Mouse (Mus musculus) MEL (cell line): ENCODE measurements around the gene Gdf1. TPM values are rescaled to one million over a fixed set of nuclear protein-coding genes. Genes with fewer than 3 reads are reported as not detected.
A peak's percentile ranks its signal among the peaks of the same experiment; 100 is the strongest.

Source experiments
- DNase-seq: peaks from one replicate; pipeline ENCODE4 v3.0.0; 2011; ENCODE audit warnings: low read depth, low spot score
- H3K27ac ChIP-seq: 2 replicates; pipeline ENCODE4 v1.5.1; 2012; ENCODE audit warnings: low read depth, mild to moderate bottlenecking, control low read depth, low read length, moderate library complexity; ENCODE audit not compliant: control insufficient read depth
- H3K27me3 ChIP-seq, 2 experiments: fragments of 150-350 bp in 1 of 2; sonication (generic) in 1 of 2; 2 replicates each; pipeline ENCODE4 v1.6.1; 2012; ENCODE audit warnings: low read length in 2 of 2, mild to moderate bottlenecking in 2 of 2, improper control_type of control experiment in 1 of 2, moderate library complexity in 1 of 2; ENCODE audit not compliant: insufficient read depth in 2 of 2, control insufficient read depth in 1 of 2
- H3K36me3 ChIP-seq, 2 experiments: 2 replicates each; pipeline ENCODE4 v1.6.1; 2012 to 2014; ENCODE audit warnings: low read length in 2 of 2, improper control_type of control experiment in 1 of 2, inconsistent platforms in 1 of 2, mild to moderate bottlenecking in 1 of 2; ENCODE audit not compliant: insufficient read depth in 2 of 2, control insufficient read depth in 1 of 2
- H3K4me1 ChIP-seq, 2 experiments: fragments of 150-350 bp in 1 of 2; sonication (generic) in 1 of 2; 2 replicates each; pipeline ENCODE4 v1.6.1; 2012; ENCODE audit warnings: low read length in 2 of 2, improper control_type of control experiment in 1 of 2, mild to moderate bottlenecking in 1 of 2; ENCODE audit not compliant: insufficient read depth in 2 of 2, control insufficient read depth in 1 of 2
- H3K4me3 ChIP-seq, 2 experiments: fragments of 150-350 bp in 1 of 2; sonication (generic) in 1 of 2; 2 replicates each; pipeline ENCODE4 v1.5.1; 2012; ENCODE audit warnings: low read depth in 2 of 2, low read length in 2 of 2, mild to moderate bottlenecking in 2 of 2, moderate library complexity in 2 of 2, control low read depth in 1 of 2, improper control_type of control experiment in 1 of 2; ENCODE audit not compliant: control insufficient read depth in 1 of 2, insufficient read depth in 1 of 2
- H3K79me2 ChIP-seq: 2 replicates; pipeline ENCODE4 v1.6.1; 2012; ENCODE audit warnings: mild to moderate bottlenecking, low read length, moderate library complexity; ENCODE audit not compliant: control insufficient read depth, poor library complexity, insufficient read depth
- H3K9ac ChIP-seq: 2 replicates; pipeline ENCODE4 v1.6.1; 2012; ENCODE audit warnings: low read depth, mild to moderate bottlenecking, control low read depth, low read length, moderate library complexity; ENCODE audit not compliant: control insufficient read depth, poor library complexity, severe bottlenecking
- H3K9me3 ChIP-seq: fragments of 150-350 bp; sonication (generic); replicated peaks from 2 replicates; pipeline ENCODE4 v1.6.1; 2012; ENCODE audit warnings: mild to moderate bottlenecking, low read length, improper control_type of control experiment, moderate library complexity; ENCODE audit not compliant: insufficient read depth
- BHLHE40 ChIP-seq: IDR thresholded peaks from 2 replicates; pipeline ENCODE4 v1.6.1; 2012; ENCODE audit warnings: low read depth, mild to moderate bottlenecking, inconsistent platforms, low read length, improper control_type of control experiment, borderline replicate concordance
- CHD1 ChIP-seq: IDR thresholded peaks from 2 replicates; pipeline ENCODE4 v1.6.1; 2012; ENCODE audit warnings: low read depth, mild to moderate bottlenecking, inconsistent platforms, low read length, improper control_type of control experiment
- CHD2 ChIP-seq: IDR thresholded peaks from 2 replicates; pipeline ENCODE4 v1.6.1; 2011; ENCODE audit warnings: low read length, improper control_type of control experiment
- CTCF ChIP-seq, 3 experiments: IDR thresholded peaks in 2 of 3; conservative IDR thresholded peaks in 1 of 3; 2 replicates each; pipeline ENCODE4 v1.5.1; 2011 to 2012; ENCODE audit warnings: low read length in 3 of 3, low read depth in 2 of 3, mild to moderate bottlenecking in 2 of 3, improper control_type of control experiment in 1 of 3, inconsistent platforms in 1 of 3, mixed read lengths in 1 of 3, moderate library complexity in 1 of 3; ENCODE audit not compliant: control insufficient read depth in 1 of 3, insufficient read depth in 1 of 3, poor library complexity in 1 of 3, severe bottlenecking in 1 of 3
- ELF1 ChIP-seq: IDR thresholded peaks from 2 replicates; pipeline ENCODE4 v1.6.1; 2014; ENCODE audit warnings: low read depth, mild to moderate bottlenecking, inconsistent platforms, low read length, improper control_type of control experiment, moderate library complexity
- EP300 ChIP-seq, 2 experiments: IDR thresholded peaks; 2 replicates each; pipeline ENCODE4 v1.6.1; 2011; ENCODE audit warnings: improper control_type of control experiment in 2 of 2, low read length in 2 of 2, low read depth in 1 of 2, mild to moderate bottlenecking in 1 of 2
- ETS1 ChIP-seq: IDR thresholded peaks from 2 replicates; pipeline ENCODE4 v1.6.1; 2012; ENCODE audit warnings: low read depth, mild to moderate bottlenecking, inconsistent platforms, low read length, improper control_type of control experiment, moderate library complexity
- GABPA ChIP-seq: IDR thresholded peaks from 2 replicates; pipeline ENCODE4 v1.6.1; 2012; ENCODE audit warnings: low read depth, mild to moderate bottlenecking, inconsistent platforms, low read length, improper control_type of control experiment, moderate library complexity
- GATA1 ChIP-seq: IDR thresholded peaks from 2 replicates; pipeline ENCODE4 v1.6.1; 2011; ENCODE audit warnings: low read depth, low read length, improper control_type of control experiment
- JUND ChIP-seq: IDR thresholded peaks from 2 replicates; pipeline ENCODE4 v1.6.1; 2011; ENCODE audit warnings: low read depth, mild to moderate bottlenecking, improper control_type of control experiment, low read length
- KAT2A ChIP-seq: conservative IDR thresholded peaks from 2 replicates; pipeline ENCODE4 v1.6.1; 2012; ENCODE audit warnings: low read depth, low read length, improper control_type of control experiment, inconsistent platforms
- MAX ChIP-seq: IDR thresholded peaks from 2 replicates; pipeline ENCODE4 v1.6.1; 2011; ENCODE audit warnings: low read length, improper control_type of control experiment
- MAZ ChIP-seq: IDR thresholded peaks from 2 replicates; pipeline ENCODE4 v1.6.1; 2012; ENCODE audit warnings: low read depth, mild to moderate bottlenecking, inconsistent platforms, low read length, improper control_type of control experiment
- MEF2A ChIP-seq: IDR thresholded peaks from 2 replicates; pipeline ENCODE4 v1.6.1; 2014; ENCODE audit warnings: low read depth, mild to moderate bottlenecking, inconsistent platforms, low read length, improper control_type of control experiment; ENCODE audit not compliant: poor library complexity, insufficient replicate concordance, severe bottlenecking; ENCODE audit errors: extremely low read depth
- MXI1 ChIP-seq: IDR thresholded peaks from 2 replicates; pipeline ENCODE4 v1.6.1; 2011; ENCODE audit warnings: mild to moderate bottlenecking, low read depth, low read length, improper control_type of control experiment
- MYB ChIP-seq: IDR thresholded peaks from 2 replicates; pipeline ENCODE4 v1.6.1; 2011; ENCODE audit warnings: mild to moderate bottlenecking, low read depth, low read length, improper control_type of control experiment
- MYC ChIP-seq: IDR thresholded peaks from 2 replicates; pipeline ENCODE4 v1.6.1; 2011; ENCODE audit warnings: low read depth, mild to moderate bottlenecking, low read length, improper control_type of control experiment, moderate library complexity
- NELFE ChIP-seq: IDR thresholded peaks from 2 replicates; pipeline ENCODE4 v1.6.1; 2011; ENCODE audit warnings: low read depth, low read length, improper control_type of control experiment
- NRF1 ChIP-seq: IDR thresholded peaks from 2 replicates; pipeline ENCODE4 v1.6.1; 2014; ENCODE audit warnings: low read depth, mild to moderate bottlenecking, inconsistent platforms, low read length, improper control_type of control experiment, moderate library complexity; ENCODE audit not compliant: poor library complexity, insufficient read depth, severe bottlenecking
- POLR2AphosphoS2 ChIP-seq: IDR thresholded peaks from 2 replicates; pipeline ENCODE4 v1.6.1; 2011; ENCODE audit warnings: low read length, improper control_type of control experiment
- RAD21 ChIP-seq: IDR thresholded peaks from 2 replicates; pipeline ENCODE4 v1.6.1; 2011; ENCODE audit warnings: mild to moderate bottlenecking, low read depth, low read length, improper control_type of control experiment
- RCOR1 ChIP-seq: IDR thresholded peaks from 2 replicates; pipeline ENCODE4 v1.6.1; 2012; ENCODE audit warnings: low read depth, mild to moderate bottlenecking, inconsistent platforms, low read length, improper control_type of control experiment
- SMC3 ChIP-seq: IDR thresholded peaks from 2 replicates; pipeline ENCODE4 v1.6.1; 2011; ENCODE audit warnings: low read depth, low read length, improper control_type of control experiment
- TAL1 ChIP-seq: IDR thresholded peaks from 2 replicates; pipeline ENCODE4 v1.6.1; 2012; ENCODE audit warnings: mild to moderate bottlenecking, inconsistent platforms, low read length, moderate library complexity, mixed read lengths
- TBP ChIP-seq: IDR thresholded peaks from 2 replicates; pipeline ENCODE4 v1.8.0; 2011; ENCODE audit warnings: low read depth, low read length, improper control_type of control experiment
- USF1 ChIP-seq: IDR thresholded peaks from 2 replicates; pipeline ENCODE4 v1.6.1; 2014; ENCODE audit warnings: low read depth, mild to moderate bottlenecking, inconsistent platforms, low read length, improper control_type of control experiment, moderate library complexity
- USF2 ChIP-seq, 2 experiments: IDR thresholded peaks; 2 replicates each; pipeline ENCODE4 v1.6.1; 2011 to 2012; ENCODE audit warnings: improper control_type of control experiment in 2 of 2, low read length in 2 of 2, borderline replicate concordance in 1 of 2, inconsistent platforms in 1 of 2, low read depth in 1 of 2, mild to moderate bottlenecking in 1 of 2; ENCODE audit not compliant: insufficient read depth in 1 of 2
- ZC3H11A ChIP-seq: IDR thresholded peaks from 2 replicates; pipeline ENCODE4 v1.6.1; 2012; ENCODE audit warnings: low read depth, mild to moderate bottlenecking, inconsistent platforms, low read length, improper control_type of control experiment
- ZMIZ1 ChIP-seq: IDR thresholded peaks from 2 replicates; pipeline ENCODE4 v1.6.1; 2012; ENCODE audit warnings: low read depth, mild to moderate bottlenecking, inconsistent platforms, low read length, improper control_type of control experiment, moderate library complexity
- ZNF384 ChIP-seq: IDR thresholded peaks from 2 replicates; pipeline ENCODE4 v1.6.1; 2012; ENCODE audit warnings: low read depth, mild to moderate bottlenecking, inconsistent platforms, low read length, improper control_type of control experiment
- polyA plus RNA-seq, 2 experiments: library from polyadenylated mRNA; stranded (reverse) in 1 of 2; unstranded in 1 of 2; fragments of >175 nt in 1 of 2; fragments of >200 nt in 1 of 2; gene quantifications; 2 replicates each; pipeline versions ENCODE4 v1.2.1 to v1.2.4; 2012; ENCODE audit warnings: low replicate concordance in 2 of 2, low read depth in 1 of 2; ENCODE audit not compliant: insufficient read length in 2 of 2, insufficient read depth in 1 of 2, missing spikeins in 1 of 2
- total RNA-seq: library from RNA; depleted of rRNA; stranded (reverse); fragments of 300-350 nt; gene quantifications from 2 replicates; pipeline ENCODE4 v1.2.3, GENCODE M21; 2012

Gdf1 gene
- total and polyA plus RNA-seq, 3 experiments, result 1.9 to 2.6 TPM; not detected in 1

DNA sequence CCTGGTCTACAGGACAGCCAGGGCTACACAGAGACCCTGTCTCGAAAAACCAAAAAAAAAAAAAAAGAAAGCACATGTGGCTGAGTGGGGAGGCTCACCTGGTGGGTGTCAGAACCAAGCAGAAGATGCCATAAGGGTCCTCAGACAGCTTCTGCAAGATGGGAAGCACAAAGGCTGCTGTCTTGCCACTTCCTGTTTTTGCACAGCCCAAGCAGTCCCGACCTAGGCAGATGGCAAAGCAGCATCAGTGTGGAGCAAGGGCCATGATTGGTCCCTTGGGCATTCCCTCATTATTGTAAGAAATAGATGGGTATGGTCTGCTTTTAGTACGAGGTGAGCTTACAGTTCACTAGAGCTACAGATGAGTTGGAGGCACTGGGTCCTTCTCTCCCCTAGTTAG is 28.7 kb upstream of the Gdf1 start:
- Histone ChIP-seq H3K9ac (no peak overlapping the region), H3K27ac (no peak overlapping the region), H3K9me3 (no peaks in the 10 kb centered on the region), H3K4me1 (peaks cover 4 to 12% of the 10 kb centered on the region in 2 experiments), H3K79me2 (peaks cover 34% of the 10 kb centered on the region)
- peak; percentile 56; the same call in 1 of the 2 replicates for TF ChIP-seq ELF1
- no peak for TF ChIP-seq MYC
- TF ChIP-seq MXI1, result 0 out of 2 replicates have a peak, but pooled peaks have one; percentile 36
- TF ChIP-seq TAL1, result no peak
- no peak for TF ChIP-seq NRF1
- no peak for TF ChIP-seq GATA1
- TF ChIP-seq ZNF384, result no peak
- TF ChIP-seq, all 39 proteins: peak for 2
- Histone ChIP-seq H3K4me3 (no peak overlapping the region; a peak in 1 of 4 replicates), H3K27me3 (no peaks in the 10 kb centered on the region), H3K36me3 (peaks cover 3 to 6% of the 10 kb centered on the region in 2 experiments)
- DNase-seq, result peak; percentile 66

DNA sequence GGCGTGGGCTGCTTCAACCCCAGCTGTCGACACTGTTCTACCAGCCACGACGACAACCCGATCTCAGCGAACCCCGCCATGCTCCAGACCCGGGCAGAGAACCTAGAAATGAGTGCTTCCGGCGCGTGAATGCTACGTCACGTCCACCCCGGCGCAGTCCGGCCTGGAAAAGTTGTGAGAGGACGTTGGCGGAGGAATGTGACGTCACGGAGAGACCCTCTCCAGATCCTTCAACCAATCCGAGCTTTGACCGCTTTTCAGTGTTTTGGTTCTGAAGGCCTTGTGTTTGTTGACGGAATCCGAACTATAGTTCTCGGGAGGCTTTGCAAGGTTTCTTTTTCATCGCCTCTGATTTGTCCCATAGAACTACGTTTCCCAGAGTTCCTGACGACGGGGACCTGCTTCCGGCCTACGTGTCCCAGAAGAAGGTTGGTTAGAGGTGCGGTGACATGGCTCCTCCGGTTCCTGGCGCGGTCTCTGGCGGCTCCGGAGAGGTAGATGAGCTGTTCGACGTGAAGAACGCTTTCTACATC is 27.2 kb upstream of the Gdf1 start, which contains the start of the genes Ddx49 and Cope:
Ddx49 (minus strand) TSS at position 132 of the 533 bp plus-strand sequence.
Cope (plus strand) TSS at position 161 of the 533 bp plus-strand sequence.
- peaks cover 2 to 6% of the 10 kb centered on the region in 2 experiments for H3K36me3 ChIP-seq
- H3K27me3 ChIP-seq, result no peaks in the 10 kb centered on the region
- H3K27ac ChIP-seq, result peak within 1 kb of the TSS; percentile 82
- no peaks in the 10 kb centered on the region for H3K9me3 ChIP-seq
- H3K4me3 ChIP-seq, result peak within 1 kb of the TSS; percentile 60 to 91
- DNase-seq, result peak; percentile 96
- H3K4me1 ChIP-seq, result peaks cover 4 to 12% of the 10 kb centered on the region in 2 experiments
- H3K79me2 ChIP-seq, result peaks cover 34% of the 10 kb centered on the region
- peak within 1 kb of the TSS; percentile 93 for H3K9ac ChIP-seq
- TF ChIP-seq TAL1 (no peak), NRF1 (peak; percentile 64; the same call in 1 of the 2 replicates), POLR2AphosphoS2 (peak; percentile 75), MAX (peak; percentile 82), ETS1 (peak; percentile 32; the same call in 1 of the 2 replicates), CTCF (IDR thresholded peaks at IDR 0.05 in 2 of 3, conservative IDR thresholded peaks at IDR 0.05 in 1 of 3; ENCODE audit: control insufficient read depth in 1 of 3, insufficient read depth in 1 of 3, low read depth in 2 of 3, low read length in 3 of 3, poor library complexity in 1 of 3, severe bottlenecking in 1 of 3) (no peak), BHLHE40 (no peak), MEF2A (no peak), MXI1 (peak; percentile 98), KAT2A (peak; percentile 88), USF1 (no peak), EP300 (IDR thresholded peaks at IDR 0.05; ENCODE audit: low read depth in 1 of 2, low read length in 2 of 2) (no peak), ZMIZ1 (peak; percentile 59; the same call in 1 of the 2 replicates), ZNF384 (no peak), TBP (peak; percentile 73), JUND (peak; percentile 66; the same call in 1 of the 2 replicates), GABPA (no peak), CHD2 (no peak), RAD21 (no peak), NELFE (peak; percentile 75), ELF1 (peak; percentile 90), MYC (peak; percentile 92), SMC3 (no peak), ZC3H11A (peak; percentile 23; the same call in 1 of the 2 replicates), USF2 (IDR thresholded peaks at IDR 0.05; ENCODE audit: borderline replicate concordance in 1 of 2, insufficient read depth in 1 of 2, low read depth in 1 of 2, low read length in 2 of 2) (no peak), CHD1 (no peak), MAZ (0 out of 2 replicates have a peak, but pooled peaks have one; percentile 41), RCOR1 (no peak), MYB (peak; percentile 81)
